Mouse (Mus musculus) thymus, adult 2 months (tissue): ENCODE measurements at regions not wholly inside any gene's neighbourhood (a gene's known extent, or its start where the extent isn't known, plus 50 kb on each side); places are given as distances from the start of the nearest gene placed in this dataset.

Experiments
- DNase-seq: peaks from one replicate; pipeline ENCODE4 v3.0.0; 2021
- H3K27ac ChIP-seq: fragments of 200-500 bp; 2 replicates; pipeline ENCODE4 v1.5.1; 2012; ENCODE audit warnings: low read length, control low read depth; ENCODE audit not compliant: control insufficient read depth, insufficient read depth
- H3K27me3 ChIP-seq: fragments of 200-500 bp; 2 replicates; pipeline ENCODE4 v1.6.1; 2012; ENCODE audit warnings: mild to moderate bottlenecking, low read length, moderate library complexity, mixed read lengths; ENCODE audit not compliant: control insufficient read depth, insufficient read depth
- H3K36me3 ChIP-seq: fragments of 200-500 bp; 2 replicates; pipeline ENCODE4 v1.6.1; 2012; ENCODE audit warnings: mild to moderate bottlenecking, low read length, moderate library complexity; ENCODE audit not compliant: control insufficient read depth, insufficient read depth
- H3K4me1 ChIP-seq: fragments of 200-500 bp; replicated peaks from 2 replicates; pipeline ENCODE4 v1.6.1; 2012; ENCODE audit warnings: low read length; ENCODE audit not compliant: control insufficient read depth, insufficient read depth
- H3K4me3 ChIP-seq: fragments of 200-500 bp; 2 replicates; pipeline ENCODE4 v1.5.1; 2012; ENCODE audit warnings: mild to moderate bottlenecking, low read length, control low read depth, moderate library complexity; ENCODE audit not compliant: control insufficient read depth, insufficient read depth
- CTCF ChIP-seq: fragments of 200-500 bp; IDR thresholded peaks from 2 replicates; pipeline ENCODE4 v1.5.1; 2012; ENCODE audit warnings: mild to moderate bottlenecking, control low read depth, low read length, moderate library complexity, borderline replicate concordance; ENCODE audit not compliant: control insufficient read depth, poor library complexity, insufficient read depth; ENCODE audit errors: extremely low read depth
- POLR2A ChIP-seq: fragments of 200-500 bp; IDR thresholded peaks from 2 replicates; pipeline ENCODE4 v1.6.1; 2012; ENCODE audit warnings: mild to moderate bottlenecking, low read length, control low read depth, moderate library complexity; ENCODE audit not compliant: control insufficient read depth, poor library complexity, insufficient read depth; ENCODE audit errors: extremely low read depth
- WGBS: fragments of 180-500 bp; shearing (Covaris S2); methylation state at CpG from one replicate; pipeline ENCODE4 v1.1.7; 2018; 5-methylcytosine and 5-hydroxymethylcytosine counted together

DNA sequence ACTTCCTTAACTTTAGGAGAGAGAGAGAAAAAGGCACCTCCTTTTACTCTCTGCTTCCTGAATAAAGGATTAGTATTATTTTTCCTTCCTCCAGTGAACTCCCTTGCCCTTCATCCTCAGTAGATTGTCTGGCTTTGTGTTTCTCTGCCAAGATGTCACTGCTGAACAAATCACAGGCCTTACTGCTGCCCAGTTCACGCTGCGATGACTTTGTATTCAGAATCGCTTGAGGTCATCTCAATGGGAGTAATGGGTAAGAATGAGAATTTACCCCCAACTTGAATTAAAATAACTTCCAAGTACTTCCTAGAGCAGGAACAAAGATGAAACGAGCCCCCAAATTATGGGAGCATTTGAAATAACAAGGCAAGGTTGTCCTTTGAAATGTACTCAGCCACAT, 897.3 kb downstream of the 5730522E02Rik start:
- Histone ChIP-seq H3K36me3 (no peaks in the 10 kb centered on the region), H3K4me3 (no peak overlapping the region), H3K27ac (no peak overlapping the region), H3K27me3 (no peaks in the 10 kb centered on the region), H3K4me1 (no peaks in the 10 kb centered on the region)
- 87% methylated on average over 4 of the region's 4 CpGs for WGBS
- no peak for TF ChIP-seq POLR2A
- no peak for TF ChIP-seq CTCF
- DNase-seq = no peak

- no peak overlapping the region for H3K27ac ChIP-seq
- 49% methylated on average over 3 of the region's 3 CpGs for WGBS
- no peak for DNase-seq
Observed at GRCm38 (mm10) chr11:25310754-25311153, 899.8 kb downstream of the 5730522E02Rik start.

GRCm38 (mm10) chr11:25301130-25301529, 909.4 kb downstream of the 5730522E02Rik start:
- no peak for TF ChIP-seq POLR2A
- TF ChIP-seq CTCF = no peak
- WGBS = 7% methylated on average over 9 of the region's 9 CpGs

More at GRCm38 (mm10) chr11:25310754-25311153, 899.8 kb downstream of the 5730522E02Rik start:
- Histone ChIP-seq H3K36me3 (no peaks in the 10 kb centered on the region), H3K4me3 (no peak overlapping the region), H3K27me3 (no peaks in the 10 kb centered on the region), H3K4me1 (no peaks in the 10 kb centered on the region)
- TF ChIP-seq CTCF (no peak), POLR2A (no peak)

GRCm38 (mm10) chr11:25288346-25288745, 922.2 kb downstream of the 5730522E02Rik start:
- H3K4me3 ChIP-seq = no peak overlapping the region
- DNase-seq = no peak
- H3K27ac ChIP-seq = no peak overlapping the region
- no peaks in the 10 kb centered on the region for H3K36me3 ChIP-seq
- 10% methylated on average over 13 of the region's 13 CpGs for WGBS
- TF ChIP-seq CTCF = no peak
- TF ChIP-seq POLR2A = no peak
- H3K4me1 ChIP-seq = 0 out of 2 replicates have a peak, but pooled peaks cover 2% of the 10 kb centered on the region
- H3K27me3 ChIP-seq = no peaks in the 10 kb centered on the region

More at GRCm38 (mm10) chr11:25301130-25301529, 909.4 kb downstream of the 5730522E02Rik start:
- DNase-seq = peak; percentile 58
- Histone ChIP-seq H3K27ac (no peak overlapping the region), H3K27me3 (no peaks in the 10 kb centered on the region), H3K4me1 (no peaks in the 10 kb centered on the region), H3K36me3 (no peaks in the 10 kb centered on the region), H3K4me3 (no peak overlapping the region)

- Histone ChIP-seq H3K4me1 (0 out of 2 replicates have a peak, but pooled peaks cover 2% of the 10 kb centered on the region), H3K4me3 (no peak overlapping the region), H3K36me3 (no peaks in the 10 kb centered on the region), H3K27ac (no peak overlapping the region), H3K27me3 (no peaks in the 10 kb centered on the region)
- no peak for DNase-seq
- 77% methylated on average over 13 of the region's 13 CpGs for WGBS
- TF ChIP-seq CTCF (no peak), POLR2A (no peak)
Observed at GRCm38 (mm10) chr11:25287458-25288247, 922.9 kb downstream of the 5730522E02Rik start.

DNA sequence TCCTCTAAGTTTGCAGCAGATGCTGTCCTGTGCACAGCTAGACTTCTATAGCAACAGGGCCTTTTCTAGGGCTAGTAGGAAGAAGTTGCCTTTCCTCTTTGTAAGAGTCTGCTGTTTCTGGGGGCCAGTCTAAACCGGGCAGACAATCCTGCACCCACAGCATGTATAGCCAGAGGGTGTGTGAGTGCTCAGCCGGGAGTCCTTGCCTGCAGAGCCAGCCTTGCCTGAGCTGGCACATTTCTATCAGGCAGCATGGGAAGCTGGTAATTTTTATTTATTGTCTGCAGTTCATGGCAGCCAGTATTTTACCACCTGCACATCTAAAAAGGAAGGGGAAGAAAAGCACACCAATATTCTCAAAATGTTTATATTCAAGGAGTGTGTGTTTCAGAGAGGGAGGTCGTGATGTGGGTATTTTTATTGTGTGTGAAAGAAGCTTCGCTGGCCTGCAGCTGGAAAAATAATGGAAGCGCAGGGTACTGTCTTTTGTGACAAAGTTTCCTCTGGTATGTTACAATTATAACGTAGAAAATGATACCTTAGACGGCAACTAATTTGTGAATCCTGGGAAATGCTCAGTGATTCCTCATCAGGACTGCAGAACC, 940.5 kb downstream of the 5730522E02Rik start:
- no peak overlapping the region for H3K4me3 ChIP-seq
- TF ChIP-seq POLR2A = no peak
- TF ChIP-seq CTCF = no peak
- no peaks in the 10 kb centered on the region for H3K36me3 ChIP-seq
- no peak overlapping the region for H3K27ac ChIP-seq
- no peak for DNase-seq
- WGBS = 73% methylated on average over 7 of the region's 7 CpGs
- H3K27me3 ChIP-seq = no peaks in the 10 kb centered on the region
- H3K4me1 ChIP-seq = no peaks in the 10 kb centered on the region

- Histone ChIP-seq H3K36me3 (no peaks in the 10 kb centered on the region), H3K4me1 (no peaks in the 10 kb centered on the region), H3K27ac (no peak overlapping the region), H3K4me3 (no peak overlapping the region), H3K27me3 (no peaks in the 10 kb centered on the region)
- 94% methylated on average over 4 of the region's 4 CpGs for WGBS
- TF ChIP-seq CTCF (no peak), POLR2A (no peak)
- no peak for DNase-seq
Observed at GRCm38 (mm10) chr11:25262906-25263305, 947.7 kb downstream of the 5730522E02Rik start.
